Mouse (Mus musculus) hindbrain, embryonic 15.5 days (tissue): ENCODE data around the gene Blvrb. TPM values are rescaled to one million over a fixed set of nuclear protein-coding genes. Genes with fewer than 3 reads are reported as not detected.

Experiments
- ATAC-seq: fragments of 200-750 bp; cut with Nextera tagmentation; 2 replicates; pipeline ENCODE4 v1.8.0; 2017; ENCODE audit warnings: low read depth, moderate number of reproducible peaks, moderate TSS enrichment; ENCODE audit not compliant: low FRiP score
- H3K27ac ChIP-seq: fragments of 300-500 bp; sonication (generic); replicated peaks from 2 replicates; pipeline ENCODE4 v1.5.1; 2015; ENCODE audit warnings: mild to moderate bottlenecking, inconsistent platforms
- H3K27me3 ChIP-seq: fragments of 300-500 bp; sonication (generic); 2 replicates; pipeline ENCODE4 v1.6.1; 2015; ENCODE audit warnings: control low read depth, inconsistent platforms
- H3K36me3 ChIP-seq: fragments of 300-500 bp; sonication (generic); 2 replicates; pipeline ENCODE4 v1.6.1; 2015; ENCODE audit warnings: control low read depth, inconsistent platforms
- H3K4me1 ChIP-seq: fragments of 300-500 bp; sonication (generic); replicated peaks from 2 replicates; pipeline ENCODE4 v1.6.1; 2015; ENCODE audit warnings: control low read depth, inconsistent platforms
- H3K4me2 ChIP-seq: fragments of 300-500 bp; sonication (generic); 2 replicates; pipeline ENCODE4 v1.6.1; 2015; ENCODE audit warnings: moderate library complexity, mild to moderate bottlenecking, inconsistent platforms
- H3K4me3 ChIP-seq: fragments of 300-500 bp; sonication (generic); 2 replicates; pipeline ENCODE4 v1.5.1; 2015; ENCODE audit warnings: mild to moderate bottlenecking, inconsistent platforms
- H3K9ac ChIP-seq: fragments of 300-500 bp; sonication (generic); 2 replicates; pipeline ENCODE4 v1.6.1; 2015; ENCODE audit warnings: inconsistent platforms
- H3K9me3 ChIP-seq: fragments of 300-500 bp; sonication (generic); 2 replicates; pipeline ENCODE4 v1.6.1; 2016; ENCODE audit warnings: control low read depth, inconsistent platforms
- WGBS: fragments of 180-500 bp; shearing (Covaris S2); methylation state at CpG from one replicate; pipeline ENCODE4 v1.1.7; 2015; 5-methylcytosine and 5-hydroxymethylcytosine counted together
- polyA plus RNA-seq: library from polyadenylated mRNA; unstranded; fragments of >200 nt; fragmentation: Nextera tagmentation; extraction: Ambion mirVana; gene quantifications from 2 replicates; pipeline ENCODE4 v1.2.1, GENCODE M21; 2015

The Blvrb gene
- polyA plus RNA-seq, 1 experiment from 2014 or later = 20.2 TPM

DNA sequence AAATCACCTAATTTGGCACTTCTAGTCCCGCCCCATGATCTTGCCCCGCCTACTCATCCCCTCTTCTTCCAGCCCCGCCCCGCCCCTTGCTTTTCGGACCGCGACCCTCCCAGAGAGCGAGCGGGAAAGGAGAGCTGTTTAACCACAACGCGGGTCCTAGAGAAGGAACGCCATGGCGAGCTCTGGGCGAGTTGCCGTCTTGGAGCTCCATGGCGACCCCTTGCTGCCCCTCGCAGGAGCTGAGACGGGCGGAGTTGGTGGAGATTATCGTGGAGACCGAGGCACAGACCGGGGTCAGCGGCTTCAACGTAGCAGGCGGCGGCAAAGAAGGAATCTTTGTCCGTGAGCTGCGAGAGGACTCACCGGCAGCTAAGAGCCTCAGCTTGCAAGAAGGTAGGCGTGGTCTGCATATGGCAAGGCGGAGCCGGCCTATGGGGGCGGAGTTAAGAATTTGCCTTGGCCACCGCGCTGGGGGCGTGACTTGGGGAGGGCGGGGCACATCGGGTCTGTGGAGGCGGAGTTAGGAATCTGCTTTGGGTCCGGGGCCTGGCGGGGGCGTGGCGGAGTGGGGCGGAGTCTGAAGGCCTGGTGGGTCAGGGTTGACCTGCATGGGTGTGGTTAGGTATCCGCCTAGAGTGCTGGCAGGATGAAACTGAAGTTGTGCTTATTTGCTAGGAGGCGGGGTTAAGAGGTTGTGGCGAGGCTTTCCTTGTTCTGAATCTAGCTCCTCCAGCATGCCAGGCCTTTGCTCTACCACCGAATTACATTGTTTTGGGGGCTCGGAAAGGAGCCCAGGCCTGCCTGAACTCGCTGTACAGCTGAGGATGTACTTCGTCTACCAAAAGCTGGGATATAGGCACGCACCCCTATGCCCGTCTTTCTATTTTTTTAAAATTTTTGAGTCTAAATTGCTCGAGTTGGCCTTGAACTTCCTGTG is 60.2 kb downstream of the Blvrb start:
- Histone ChIP-seq H3K4me1 (peaks cover 9% of the 10 kb centered on the region), H3K4me2 (peak overlapping the region; percentile 66), H3K9ac (peak overlapping the region; percentile 61), H3K27ac (peak overlapping the region; percentile 98), H3K27me3 (no peaks in the 10 kb centered on the region), H3K9me3 (no peaks in the 10 kb centered on the region), H3K36me3 (no peaks in the 10 kb centered on the region), H3K4me3 (peak overlapping the region; percentile 62)
- whole genome bisulfite sequencing = under 1% methylated on average over 50 of the region's 54 CpGs
- peak; percentile 93 for ATAC-seq

DNA sequence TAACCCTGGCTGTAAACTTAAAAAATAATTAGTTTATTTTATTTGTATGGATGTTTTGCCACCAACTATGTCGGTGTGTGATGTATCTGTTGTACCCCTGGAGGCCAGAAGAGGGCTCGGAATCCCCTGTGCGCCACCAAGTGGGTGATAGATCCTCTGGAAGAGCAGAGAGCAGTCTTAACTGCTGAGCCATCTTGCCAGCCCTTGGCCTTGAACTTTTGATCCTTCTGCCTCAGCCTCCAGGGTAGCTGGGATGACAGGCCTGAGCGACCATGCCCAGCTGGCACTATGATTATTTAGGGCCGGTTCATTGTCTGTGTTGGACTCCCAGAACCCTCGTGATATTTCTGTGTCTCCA is 60.8 kb downstream of the Blvrb start:
- Histone ChIP-seq H3K4me2 (peak overlapping the region; percentile 66), H3K4me3 (peak overlapping the region; percentile 62), H3K9me3 (no peaks in the 10 kb centered on the region), H3K4me1 (peaks cover 9% of the 10 kb centered on the region), H3K27ac (peak overlapping the region; percentile 98), H3K36me3 (no peaks in the 10 kb centered on the region), H3K27me3 (no peaks in the 10 kb centered on the region), H3K9ac (no peak overlapping the region)
- peak; percentile 21; the same call in 1 of the 2 replicates for ATAC-seq
- WGBS = 28% methylated on average over 6 of the region's 6 CpGs

DNA sequence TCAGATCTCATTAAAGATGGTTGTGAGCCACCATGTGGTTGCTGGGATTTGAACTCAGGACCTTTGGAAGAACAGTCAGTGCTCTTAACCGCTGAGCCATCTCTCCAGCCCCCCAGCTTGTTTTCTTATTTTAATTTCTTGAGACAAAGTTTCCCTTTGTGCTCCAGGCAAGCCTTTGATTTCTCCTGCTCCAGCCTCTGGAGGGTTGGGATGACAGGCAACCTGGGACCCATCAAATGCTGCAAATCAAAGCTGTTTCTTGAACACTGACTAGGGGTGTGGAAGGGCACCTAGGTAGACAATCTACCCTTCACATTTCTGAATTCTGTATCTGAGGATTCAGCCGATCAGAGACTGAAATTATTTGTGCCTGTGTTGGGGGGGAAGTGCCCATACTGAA is 63.0 kb downstream of the Blvrb start:
- Histone ChIP-seq H3K4me3 (no peak overlapping the region), H3K4me2 (no peak overlapping the region), H3K36me3 (no peaks in the 10 kb centered on the region), H3K9ac (no peak overlapping the region), H3K9me3 (no peaks in the 10 kb centered on the region), H3K4me1 (peaks cover 9% of the 10 kb centered on the region), H3K27me3 (no peaks in the 10 kb centered on the region), H3K27ac (no peak overlapping the region)
- 84% methylated on average over 2 of the region's 2 CpGs for WGBS
- ATAC-seq = no peak

DNA sequence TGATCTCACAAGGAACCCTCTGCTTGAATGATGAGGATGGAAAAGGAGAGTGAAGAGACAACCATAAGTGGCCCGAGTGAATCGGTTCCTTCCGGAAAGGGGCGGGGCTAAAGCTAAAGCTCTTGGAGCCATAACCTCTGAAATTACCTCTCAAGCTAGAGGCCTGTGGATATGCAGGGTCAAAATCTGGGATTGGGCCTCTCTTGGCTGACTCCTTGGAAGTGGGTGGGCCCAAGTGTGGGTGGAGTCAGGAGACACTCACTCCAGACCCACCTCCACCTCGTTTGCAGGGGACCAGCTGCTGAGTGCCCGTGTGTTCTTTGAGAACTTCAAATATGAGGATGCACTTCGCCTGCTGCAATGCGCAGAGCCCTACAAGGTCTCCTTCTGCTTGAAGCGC is 67.2 kb downstream of the Blvrb start:
- Histone ChIP-seq H3K4me2 (no peak overlapping the region), H3K9me3 (no peaks in the 10 kb centered on the region), H3K27ac (no peak overlapping the region), H3K9ac (no peak overlapping the region), H3K36me3 (no peaks in the 10 kb centered on the region), H3K4me1 (no peaks in the 10 kb centered on the region), H3K4me3 (no peak overlapping the region), H3K27me3 (no peaks in the 10 kb centered on the region)
- WGBS = 81% methylated on average over 9 of the region's 9 CpGs
- no peak for ATAC-seq

Other genes starting within 250 kb of the Blvrb start
- gene Itpkc, start 219.3 kb upstream of the Blvrb start, polyA plus RNA-seq = 7.5 and 8.2 TPM in 2 replicates
- gene Coq8b, start 215.0 kb upstream of the Blvrb start, polyA plus RNA-seq = 20.6 and 23.2 TPM in 2 replicates
- gene Numbl, start 189.5 kb upstream of the Blvrb start, polyA plus RNA-seq = 57.8 and 67.5 TPM in 2 replicates
- 12.9 and 13.9 TPM in 2 replicates for gene Ltbp4, start 110.3 kb upstream of the Blvrb start, polyA plus RNA-seq
- gene Shkbp1, start 92.0 kb upstream of the Blvrb start, polyA plus RNA-seq = 42.8 and 46.6 TPM in 2 replicates
- not detected in 2 replicates for gene Gm20479, start 90.6 kb upstream of the Blvrb start, polyA plus RNA-seq
- gene Sptbn4, start 292 bp upstream of the Blvrb start, polyA plus RNA-seq = 3.2 and 3.7 TPM in 2 replicates
- 10.5 and 11.3 TPM in 2 replicates for gene Sertad3, start 25.8 kb downstream of the Blvrb start, polyA plus RNA-seq
- gene Sertad1, start 38.9 kb downstream of the Blvrb start, polyA plus RNA-seq = 9.3 and 9.8 TPM in 2 replicates
- 1.8 and 1.9 TPM in 2 replicates for gene Prx, start 51.3 kb downstream of the Blvrb start, polyA plus RNA-seq
- 0.82 and 1.0 TPM in 2 replicates for gene Hipk4, start 75.3 kb downstream of the Blvrb start, polyA plus RNA-seq
- 189 TPM in 2 replicates for gene Pld3, start 105.2 kb downstream of the Blvrb start, polyA plus RNA-seq
- gene 2310022A10Rik, start 105.3 kb downstream of the Blvrb start, polyA plus RNA-seq = 32.0 and 36.6 TPM in 2 replicates
- 66.3 and 74.2 TPM in 2 replicates for gene Akt2, start 143.6 kb downstream of the Blvrb start, polyA plus RNA-seq
- 80.0 and 88.8 TPM in 2 replicates for gene Ttc9b, start 205.9 kb downstream of the Blvrb start, polyA plus RNA-seq
- gene Map3k10, start 226.6 kb downstream of the Blvrb start, polyA plus RNA-seq = 20.8 and 21.0 TPM in 2 replicates
- 13.4 and 13.8 TPM in 2 replicates for gene Zfp607b, start 241.4 kb downstream of the Blvrb start, polyA plus RNA-seq